Mouse (Mus musculus) liver, embryonic 12.5 days (tissue): ENCODE measurements at regions not wholly inside any gene's neighbourhood (a gene's known extent, or its start where the extent isn't known, plus 50 kb on each side); places are given as distances from the start of the nearest gene placed in this dataset.

Source experiments
- ATAC-seq: fragments of 200-750 bp; cut with Nextera tagmentation; 2 replicates; pipeline ENCODE4 v1.8.0; 2017; ENCODE audit warnings: moderate number of reproducible peaks, mild to moderate bottlenecking, moderate library complexity
- H3K27ac ChIP-seq: fragments of 300-500 bp; sonication (generic); 2 replicates; pipeline ENCODE4 v1.5.1; 2016; ENCODE audit warnings: mild to moderate bottlenecking
- H3K27me3 ChIP-seq: fragments of 300-500 bp; sonication (generic); replicated peaks from 2 replicates; pipeline ENCODE4 v1.6.1; 2016; ENCODE audit warnings: mild to moderate bottlenecking, moderate library complexity
- H3K36me3 ChIP-seq: fragments of 300-500 bp; sonication (generic); 2 replicates; pipeline ENCODE4 v1.6.1; 2016; ENCODE audit warnings: mild to moderate bottlenecking, moderate library complexity
- H3K4me1 ChIP-seq: fragments of 300-500 bp; sonication (generic); 2 replicates; pipeline ENCODE4 v1.6.1; 2016
- H3K4me2 ChIP-seq: fragments of 300-500 bp; sonication (generic); 2 replicates; pipeline ENCODE4 v1.6.1; 2016; ENCODE audit warnings: mild to moderate bottlenecking, moderate library complexity
- H3K4me3 ChIP-seq: fragments of 300-500 bp; sonication (generic); 2 replicates; pipeline ENCODE4 v1.5.1; 2016; ENCODE audit warnings: mild to moderate bottlenecking, moderate library complexity
- H3K9ac ChIP-seq: fragments of 300-500 bp; sonication (generic); 2 replicates; pipeline ENCODE4 v1.6.1; 2016; ENCODE audit warnings: mild to moderate bottlenecking, moderate library complexity
- H3K9me3 ChIP-seq: fragments of 300-500 bp; sonication (generic); replicated peaks from 2 replicates; pipeline ENCODE4 v1.6.1; 2016; ENCODE audit warnings: mild to moderate bottlenecking, moderate library complexity
- WGBS: fragments of 180-500 bp; shearing (Covaris S2); methylation state at CpG from one replicate; pipeline ENCODE4 v1.1.7; 2016; ENCODE audit not compliant: insufficient replicate concordance; 5-methylcytosine and 5-hydroxymethylcytosine counted together

GRCm38 (mm10) chr16:24173783-24174518, 185.3 kb upstream of the Bcl6 start:
- Histone ChIP-seq H3K4me2 (no peak overlapping the region), H3K27me3 (no peaks in the 10 kb centered on the region), H3K4me3 (no peak overlapping the region), H3K9ac (no peak overlapping the region), H3K36me3 (no peaks in the 10 kb centered on the region), H3K4me1 (no peaks in the 10 kb centered on the region), H3K27ac (no peak overlapping the region), H3K9me3 (no peaks in the 10 kb centered on the region)
- 59% methylated on average over 5 of the region's 5 CpGs for WGBS
- no peak for ATAC-seq

- H3K4me1 ChIP-seq: no peaks in the 10 kb centered on the region
- ATAC-seq: no peak
- H3K27me3 ChIP-seq: no peaks in the 10 kb centered on the region
- whole genome bisulfite sequencing: 64% methylated on average over 2 of the region's 2 CpGs
- no peak overlapping the region for H3K9ac ChIP-seq
- no peak overlapping the region for H3K27ac ChIP-seq
- no peak overlapping the region for H3K4me3 ChIP-seq
- H3K9me3 ChIP-seq: no peaks in the 10 kb centered on the region
- no peaks in the 10 kb centered on the region for H3K36me3 ChIP-seq
- H3K4me2 ChIP-seq: no peak overlapping the region
These were observed 184.0 kb upstream of the Bcl6 start for GRCm38 (mm10) chr16:24172653-24173052.

GRCm38 (mm10) chr16:24172065-24172464, 183.4 kb upstream of the Bcl6 start:
- H3K27me3 ChIP-seq: no peaks in the 10 kb centered on the region
- no peak overlapping the region for H3K27ac ChIP-seq
- H3K4me1 ChIP-seq: no peaks in the 10 kb centered on the region
- no peak overlapping the region for H3K4me2 ChIP-seq
- H3K9me3 ChIP-seq: no peaks in the 10 kb centered on the region
- no peak overlapping the region for H3K4me3 ChIP-seq
- no peak overlapping the region for H3K9ac ChIP-seq
- no peaks in the 10 kb centered on the region for H3K36me3 ChIP-seq
- WGBS: 79% methylated on average over 5 of the region's 5 CpGs
- ATAC-seq: no peak

GRCm38 (mm10) chr16:24171161-24171560, 182.5 kb upstream of the Bcl6 start:
- no peak for ATAC-seq
- no peaks in the 10 kb centered on the region for H3K9me3 ChIP-seq
- WGBS: 53% methylated on average over 4 of the region's 4 CpGs
- H3K27ac ChIP-seq: no peak overlapping the region
- H3K27me3 ChIP-seq: no peaks in the 10 kb centered on the region
- H3K4me3 ChIP-seq: no peak overlapping the region
- no peaks in the 10 kb centered on the region for H3K36me3 ChIP-seq
- no peaks in the 10 kb centered on the region for H3K4me1 ChIP-seq
- no peak overlapping the region for H3K9ac ChIP-seq
- no peak overlapping the region for H3K4me2 ChIP-seq

- Histone ChIP-seq H3K4me3 (no peak overlapping the region), H3K4me2 (no peak overlapping the region), H3K27ac (no peak overlapping the region), H3K27me3 (no peaks in the 10 kb centered on the region), H3K36me3 (no peaks in the 10 kb centered on the region), H3K9me3 (no peaks in the 10 kb centered on the region), H3K9ac (no peak overlapping the region), H3K4me1 (0 out of 2 replicates have a peak, but pooled peaks cover 6% of the 10 kb centered on the region)
- ATAC-seq: no peak
These were observed 177.8 kb upstream of the Bcl6 start for GRCm38 (mm10) chr16:24166496-24166895.

GRCm38 (mm10) chr16:24165461-24166081, 176.9 kb upstream of the Bcl6 start:
- ATAC-seq: no peak
- no peak overlapping the region for H3K4me3 ChIP-seq
- H3K9ac ChIP-seq: no peak overlapping the region
- no peak overlapping the region for H3K27ac ChIP-seq
- H3K36me3 ChIP-seq: no peaks in the 10 kb centered on the region
- 49% methylated on average over 11 of the region's 11 CpGs for WGBS
- H3K27me3 ChIP-seq: no peaks in the 10 kb centered on the region
- H3K4me2 ChIP-seq: no peak overlapping the region
- 0 out of 2 replicates have a peak, but pooled peaks cover 6% of the 10 kb centered on the region for H3K4me1 ChIP-seq
- no peaks in the 10 kb centered on the region for H3K9me3 ChIP-seq

GRCm38 (mm10) chr16:24160705-24161285, 172.1 kb upstream of the Bcl6 start:
- no peak overlapping the region for H3K4me2 ChIP-seq
- no peak overlapping the region for H3K27ac ChIP-seq
- WGBS: 64% methylated on average over 5 of the region's 5 CpGs
- no peaks in the 10 kb centered on the region for H3K27me3 ChIP-seq
- H3K9ac ChIP-seq: no peak overlapping the region
- no peaks in the 10 kb centered on the region for H3K9me3 ChIP-seq
- H3K36me3 ChIP-seq: no peaks in the 10 kb centered on the region
- no peak for ATAC-seq
- no peak overlapping the region for H3K4me3 ChIP-seq
- 0 out of 2 replicates have a peak, but pooled peaks cover 6% of the 10 kb centered on the region for H3K4me1 ChIP-seq

GRCm38 (mm10) chr16:24159336-24159735, 170.7 kb upstream of the Bcl6 start:
- Histone ChIP-seq H3K4me2 (no peak overlapping the region), H3K36me3 (no peaks in the 10 kb centered on the region), H3K9ac (no peak overlapping the region), H3K27me3 (no peaks in the 10 kb centered on the region), H3K4me3 (no peak overlapping the region), H3K4me1 (peaks cover 4% of the 10 kb centered on the region; the same call in 1 of the 2 replicates), H3K27ac (no peak overlapping the region), H3K9me3 (no peaks in the 10 kb centered on the region)
- ATAC-seq: no peak
- WGBS: 53% methylated on average over 2 of the region's 2 CpGs

- ATAC-seq: no peak
These were observed 169.1 kb upstream of the Bcl6 start for GRCm38 (mm10) chr16:24157753-24158152.

GRCm38 (mm10) chr16:24156729-24157430, 168.2 kb upstream of the Bcl6 start:
- 53% methylated on average over 6 of the region's 6 CpGs for WGBS
- H3K27ac ChIP-seq: no peak overlapping the region
- H3K27me3 ChIP-seq: no peaks in the 10 kb centered on the region
- H3K4me1 ChIP-seq: peaks cover 10% of the 10 kb centered on the region
- no peak overlapping the region for H3K9ac ChIP-seq
- no peak for ATAC-seq
- no peaks in the 10 kb centered on the region for H3K9me3 ChIP-seq
- no peak overlapping the region for H3K4me2 ChIP-seq
- no peak overlapping the region for H3K4me3 ChIP-seq
- H3K36me3 ChIP-seq: no peaks in the 10 kb centered on the region

More at GRCm38 (mm10) chr16:24157753-24158152, 169.1 kb upstream of the Bcl6 start:
- H3K27ac ChIP-seq: no peak overlapping the region
- no peaks in the 10 kb centered on the region for H3K27me3 ChIP-seq
- H3K4me2 ChIP-seq: no peak overlapping the region
- no peaks in the 10 kb centered on the region for H3K9me3 ChIP-seq
- no peak overlapping the region for H3K9ac ChIP-seq
- H3K36me3 ChIP-seq: no peaks in the 10 kb centered on the region
- no peak overlapping the region for H3K4me3 ChIP-seq
- H3K4me1 ChIP-seq: peaks cover 7% of the 10 kb centered on the region; the same call in 1 of the 2 replicates
- 71% methylated on average over 2 of the region's 2 CpGs for WGBS

- no peak overlapping the region for H3K27ac ChIP-seq
- H3K4me2 ChIP-seq: no peak overlapping the region
- 45% methylated on average over 4 of the region's 4 CpGs for WGBS
- H3K4me1 ChIP-seq: peaks cover 23% of the 10 kb centered on the region
- no peaks in the 10 kb centered on the region for H3K27me3 ChIP-seq
- H3K4me3 ChIP-seq: no peak overlapping the region
- no peak overlapping the region for H3K9ac ChIP-seq
- H3K9me3 ChIP-seq: no peaks in the 10 kb centered on the region
- no peak for ATAC-seq
- no peaks in the 10 kb centered on the region for H3K36me3 ChIP-seq
These were observed 166.2 kb upstream of the Bcl6 start for GRCm38 (mm10) chr16:24154816-24155357.

GRCm38 (mm10) chr16:24153943-24154342, 165.3 kb upstream of the Bcl6 start:
- no peak overlapping the region for H3K9ac ChIP-seq
- H3K4me3 ChIP-seq: no peak overlapping the region
- H3K27me3 ChIP-seq: no peaks in the 10 kb centered on the region
- no peak overlapping the region for H3K4me2 ChIP-seq
- WGBS: 18% methylated on average over 1 of the region's 1 CpGs
- peaks cover 23% of the 10 kb centered on the region for H3K4me1 ChIP-seq
- H3K27ac ChIP-seq: no peak overlapping the region
- no peaks in the 10 kb centered on the region for H3K36me3 ChIP-seq
- ATAC-seq: no peak
- no peaks in the 10 kb centered on the region for H3K9me3 ChIP-seq
